Mouse (Mus musculus) limb, embryonic 10.5 days (tissue): Measurements from ENCODE around the gene Ebf3. TPM values are rescaled to one million over a fixed set of nuclear protein-coding genes. Genes with fewer than 3 reads are reported as not detected.
A peak's percentile ranks its signal among the peaks of the same experiment; 100 is the strongest.

Experiments
- DNase-seq: peaks from one replicate; pipeline ENCODE4 v3.0.0-alpha.2; 2017; ENCODE audit warnings: low spot score
- H3K27ac ChIP-seq: fragments of 300-500 bp; sonication (generic); 2 replicates; pipeline ENCODE4 v1.5.1; 2016; ENCODE audit warnings: mild to moderate bottlenecking
- H3K27me3 ChIP-seq: fragments of 300-500 bp; sonication (generic); 2 replicates; pipeline ENCODE4 v1.6.1; 2016; ENCODE audit warnings: low read depth, mild to moderate bottlenecking; ENCODE audit not compliant: poor library complexity, severe bottlenecking
- H3K36me3 ChIP-seq: fragments of 300-500 bp; sonication (generic); 2 replicates; pipeline ENCODE4 v1.6.1; 2016; ENCODE audit warnings: mild to moderate bottlenecking, moderate library complexity
- H3K4me1 ChIP-seq: fragments of 300-500 bp; sonication (generic); 2 replicates; pipeline ENCODE4 v1.6.1; 2016
- H3K4me3 ChIP-seq: fragments of 300-500 bp; sonication (generic); 2 replicates; pipeline ENCODE4 v1.5.1; 2016; ENCODE audit warnings: mild to moderate bottlenecking, moderate library complexity
- H3K9me3 ChIP-seq: fragments of 300-500 bp; sonication (generic); replicated peaks from 2 replicates; pipeline ENCODE4 v1.6.1; 2016; ENCODE audit warnings: mild to moderate bottlenecking
- WGBS: fragments of 180-500 bp; shearing (Covaris S2); methylation state at CpG from one replicate; pipeline ENCODE4 v1.1.7; 2016; 5-methylcytosine and 5-hydroxymethylcytosine counted together
- polyA plus RNA-seq: library from polyadenylated mRNA; unstranded; fragments of >200 nt; fragmentation: Nextera tagmentation; extraction: Ambion mirVana; gene quantifications from 2 replicates; pipeline ENCODE4 v1.2.1, GENCODE M21; 2016

Gene Ebf3
- polyA plus RNA-seq, 1 experiment from 2014 or later = 6.3 TPM

GRCm38 (mm10) chr7:137309071-137310066 is 4.9 kb downstream of the Ebf3 start:
- Histone ChIP-seq H3K4me1 (peaks cover 90% of the 10 kb centered on the region), H3K27me3 (peaks cover 65% of the 10 kb centered on the region), H3K4me3 (peak overlapping the region; percentile 84), H3K9me3 (no peaks in the 10 kb centered on the region), H3K36me3 (peaks cover 8% of the 10 kb centered on the region; the same call in 1 of the 2 replicates), H3K27ac (peak overlapping the region; percentile 92)
- under 1% methylated on average over 93 of the region's 93 CpGs for WGBS
- DNase-seq = peak; percentile 79

- DNase-seq = no peak
- Histone ChIP-seq H3K27ac (peak overlapping the region; percentile 92), H3K9me3 (no peaks in the 10 kb centered on the region), H3K36me3 (peaks cover 8% of the 10 kb centered on the region; the same call in 1 of the 2 replicates), H3K4me1 (peaks cover 90% of the 10 kb centered on the region), H3K4me3 (peak overlapping the region; percentile 84), H3K27me3 (peaks cover 61% of the 10 kb centered on the region)
- 8% methylated on average over 19 of the region's 19 CpGs for WGBS
These were observed 5.9 kb downstream of the Ebf3 start for GRCm38 (mm10) chr7:137308061-137309060.

DNA sequence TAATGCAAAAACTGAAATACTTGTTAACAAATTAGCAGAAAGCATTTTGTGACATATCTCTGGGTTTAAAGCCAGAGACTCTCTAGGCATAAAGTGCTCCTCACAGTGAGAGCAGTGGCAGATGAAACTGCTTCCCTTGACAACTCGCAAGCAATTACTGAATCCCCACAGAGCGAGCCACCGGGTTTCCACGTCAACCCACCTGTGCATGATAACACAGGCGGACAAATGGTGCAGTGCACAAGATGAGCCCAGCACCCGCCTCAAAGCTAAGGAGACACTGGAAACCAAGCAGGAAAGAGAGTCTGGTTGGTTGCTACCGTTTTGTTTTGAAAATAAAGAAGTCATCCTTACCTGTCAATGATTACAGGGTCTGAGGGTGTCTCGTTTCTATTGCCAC is 7.1 kb downstream of the Ebf3 start:
- 6% methylated on average over 8 of the region's 8 CpGs for WGBS
- H3K4me3 ChIP-seq = no peak overlapping the region

GRCm38 (mm10) chr7:137306127-137306526 is 8.1 kb downstream of the Ebf3 start:
- DNase-seq = no peak
- H3K36me3 ChIP-seq = peaks cover 8% of the 10 kb centered on the region; the same call in 1 of the 2 replicates
- H3K27me3 ChIP-seq = peaks cover 49% of the 10 kb centered on the region
- peaks cover 91% of the 10 kb centered on the region for H3K4me1 ChIP-seq
- H3K27ac ChIP-seq = no peak overlapping the region
- no peaks in the 10 kb centered on the region for H3K9me3 ChIP-seq
- 45% methylated on average over 9 of the region's 9 CpGs for WGBS
- H3K4me3 ChIP-seq = no peak overlapping the region

More for the DNA sequence above, 7.1 kb downstream of the Ebf3 start:
- Histone ChIP-seq H3K4me1 (peaks cover 91% of the 10 kb centered on the region), H3K27ac (no peak overlapping the region), H3K36me3 (peaks cover 8% of the 10 kb centered on the region; the same call in 1 of the 2 replicates), H3K27me3 (peaks cover 56% of the 10 kb centered on the region), H3K9me3 (no peaks in the 10 kb centered on the region)
- no peak for DNase-seq

DNA sequence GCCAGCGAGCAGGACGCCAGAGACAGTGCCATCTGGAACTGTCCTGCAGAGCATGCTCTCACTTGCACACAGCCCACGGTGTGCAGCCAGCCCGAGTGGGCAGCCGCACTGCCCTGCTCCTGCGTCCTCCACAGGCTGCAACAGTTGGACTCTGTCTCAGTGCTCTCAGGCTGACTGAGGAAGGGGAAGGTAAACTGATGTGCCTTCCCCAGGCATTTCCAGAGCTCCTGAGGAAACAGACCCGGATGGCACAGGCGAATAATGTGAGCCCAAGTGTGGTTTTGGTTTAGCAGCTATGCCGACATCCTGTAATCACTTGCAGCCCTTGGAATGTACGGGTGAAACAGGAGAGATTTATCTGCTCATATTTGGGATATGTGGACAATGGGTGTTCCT is 10.5 kb downstream of the Ebf3 start:
- DNase-seq = peak; percentile 71
- Histone ChIP-seq H3K27me3 (peaks cover 50% of the 10 kb centered on the region), H3K4me3 (peak overlapping the region; percentile 22; the same call in 1 of the 2 replicates), H3K4me1 (peaks cover 91% of the 10 kb centered on the region), H3K27ac (peak overlapping the region; percentile 83), H3K9me3 (no peaks in the 10 kb centered on the region), H3K36me3 (peaks cover 3% of the 10 kb centered on the region; the same call in 1 of the 2 replicates)
- 17% methylated on average over 10 of the region's 10 CpGs for WGBS

- WGBS = 38% methylated on average over 10 of the region's 10 CpGs
- H3K9me3 ChIP-seq = no peaks in the 10 kb centered on the region
- H3K27ac ChIP-seq = peak overlapping the region; percentile 83
- H3K36me3 ChIP-seq = peaks cover 3% of the 10 kb centered on the region; the same call in 1 of the 2 replicates
- H3K27me3 ChIP-seq = peaks cover 50% of the 10 kb centered on the region
- DNase-seq = no peak
- H3K4me1 ChIP-seq = peaks cover 91% of the 10 kb centered on the region
- peak overlapping the region; percentile 22; the same call in 1 of the 2 replicates for H3K4me3 ChIP-seq
These were observed 11.1 kb downstream of the Ebf3 start for GRCm38 (mm10) chr7:137302961-137303775.

DNA sequence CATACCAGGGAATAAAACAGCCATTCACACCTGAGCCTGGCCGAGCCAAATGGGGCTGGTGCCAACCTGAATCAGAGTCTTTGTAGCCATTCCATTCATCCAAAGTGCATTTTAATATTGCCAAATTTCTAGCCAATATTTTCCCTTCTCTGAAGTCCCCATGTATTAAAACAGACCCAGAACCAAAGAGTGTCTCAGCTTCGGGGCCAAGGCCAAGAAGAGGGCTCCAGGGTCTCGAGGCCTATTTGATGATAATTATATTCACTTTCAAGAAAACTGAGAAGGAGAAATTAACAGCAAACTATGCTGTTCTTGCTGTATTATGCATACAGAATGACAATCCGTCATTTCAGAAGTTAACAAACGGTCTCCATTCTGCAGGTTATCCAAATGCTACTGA is 12.1 kb downstream of the Ebf3 start:
- Histone ChIP-seq H3K27me3 (peaks cover 48% of the 10 kb centered on the region), H3K36me3 (peaks cover 3% of the 10 kb centered on the region; the same call in 1 of the 2 replicates), H3K9me3 (no peaks in the 10 kb centered on the region), H3K27ac (peak overlapping the region; percentile 77; the same call in 1 of the 2 replicates), H3K4me3 (0 out of 2 replicates have a peak overlapping the region, but pooled peaks have one; percentile 33), H3K4me1 (peaks cover 93% of the 10 kb centered on the region)
- WGBS = 81% methylated on average over 5 of the region's 5 CpGs
- no peak for DNase-seq

DNA sequence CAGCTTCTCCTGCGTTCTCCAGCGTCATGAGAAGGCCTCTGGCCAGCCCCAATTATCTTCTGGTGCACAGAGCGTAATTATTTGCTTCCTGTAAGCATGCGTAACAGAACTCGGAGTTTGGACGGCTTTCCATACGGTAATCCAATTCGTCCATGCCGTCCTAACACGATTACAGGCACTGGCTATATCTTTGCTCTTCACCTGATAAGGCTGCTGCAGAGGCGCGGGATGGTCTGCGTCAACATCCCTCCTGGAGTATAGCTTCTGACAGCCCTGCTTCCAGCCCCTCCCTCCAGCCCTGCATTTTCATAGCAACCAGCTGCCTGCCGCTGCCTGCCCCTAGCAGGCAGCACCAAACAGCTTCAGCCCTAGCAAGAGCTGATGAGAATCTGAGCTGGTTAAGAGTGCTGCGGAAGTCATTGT is 12.9 kb downstream of the Ebf3 start:
- Histone ChIP-seq H3K4me3 (peak overlapping the region; percentile 33; the same call in 1 of the 2 replicates), H3K27me3 (peaks cover 44% of the 10 kb centered on the region), H3K36me3 (peaks cover 3% of the 10 kb centered on the region; the same call in 1 of the 2 replicates), H3K9me3 (no peaks in the 10 kb centered on the region), H3K4me1 (peaks cover 93% of the 10 kb centered on the region), H3K27ac (peak overlapping the region; percentile 77)
- WGBS = 11% methylated on average over 15 of the region's 15 CpGs
- DNase-seq = peak; percentile 68

DNA sequence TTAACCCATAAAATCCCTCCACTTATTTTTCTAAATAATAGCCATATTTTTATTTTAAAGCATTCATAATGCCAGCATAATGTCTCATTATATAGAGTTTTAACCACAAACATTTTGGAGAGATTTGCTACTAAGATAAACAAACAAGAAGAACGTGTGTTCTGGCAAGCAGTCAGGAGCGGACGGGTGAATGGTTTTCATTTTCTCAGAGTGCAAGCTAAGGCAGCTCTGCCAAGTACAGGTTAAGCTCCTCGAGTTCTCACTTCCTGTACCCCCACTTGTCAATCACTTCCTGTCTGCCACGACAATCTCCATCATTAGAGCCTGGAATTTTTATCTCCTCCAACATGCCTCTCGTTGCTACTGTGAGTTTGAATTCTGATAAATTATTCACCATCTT is 13.4 kb downstream of the Ebf3 start:
- Histone ChIP-seq H3K9me3 (no peaks in the 10 kb centered on the region), H3K4me1 (peaks cover 94% of the 10 kb centered on the region), H3K4me3 (peak overlapping the region; percentile 33; the same call in 1 of the 2 replicates), H3K27ac (peak overlapping the region; percentile 77; the same call in 1 of the 2 replicates), H3K36me3 (peaks cover 3% of the 10 kb centered on the region; the same call in 1 of the 2 replicates), H3K27me3 (peaks cover 45% of the 10 kb centered on the region)
- DNase-seq = no peak
- 11% methylated on average over 6 of the region's 6 CpGs for WGBS

- H3K4me1 ChIP-seq = peaks cover 99% of the 10 kb centered on the region
- peak overlapping the region; percentile 4; the same call in 1 of the 2 replicates for H3K4me3 ChIP-seq
- H3K36me3 ChIP-seq = peaks cover 3% of the 10 kb centered on the region; the same call in 1 of the 2 replicates
- peak; percentile 57 for DNase-seq
- H3K9me3 ChIP-seq = no peaks in the 10 kb centered on the region
- no peak overlapping the region for H3K27ac ChIP-seq
- WGBS = 13% methylated on average over 11 of the region's 11 CpGs
- peaks cover 42% of the 10 kb centered on the region for H3K27me3 ChIP-seq
These were observed 14.1 kb downstream of the Ebf3 start for GRCm38 (mm10) chr7:137300169-137300568.

GRCm38 (mm10) chr7:137297594-137298381 is 16.5 kb downstream of the Ebf3 start:
- Histone ChIP-seq H3K9me3 (no peaks in the 10 kb centered on the region), H3K27me3 (peaks cover 45% of the 10 kb centered on the region), H3K36me3 (0 out of 2 replicates have a peak, but pooled peaks cover 2% of the 10 kb centered on the region), H3K4me3 (peak overlapping the region; percentile 30), H3K4me1 (peaks cover 88% of the 10 kb centered on the region), H3K27ac (peak overlapping the region; percentile 79)
- peak; percentile 76 for DNase-seq
- whole genome bisulfite sequencing = 28% methylated on average over 24 of the region's 24 CpGs
